Mouse (Mus musculus) heart, postnatal 4 days (tissue): ENCODE measurements at regions not wholly inside any gene's neighbourhood (a gene's known extent, or its start where the extent isn't known, plus 50 kb on each side); places are given as distances from the start of the nearest gene placed in this dataset.

Source experiments
- DNase-seq: peaks from one replicate; pipeline ENCODE4 v3.0.0; 2021
- microRNA-seq, 2 experiments: library from miRNA; unstranded; fragments of <30 nt; microRNA quantifications; one replicate each; pipeline ENCODE4 v1.2.0; 2021 to 2022

DNA sequence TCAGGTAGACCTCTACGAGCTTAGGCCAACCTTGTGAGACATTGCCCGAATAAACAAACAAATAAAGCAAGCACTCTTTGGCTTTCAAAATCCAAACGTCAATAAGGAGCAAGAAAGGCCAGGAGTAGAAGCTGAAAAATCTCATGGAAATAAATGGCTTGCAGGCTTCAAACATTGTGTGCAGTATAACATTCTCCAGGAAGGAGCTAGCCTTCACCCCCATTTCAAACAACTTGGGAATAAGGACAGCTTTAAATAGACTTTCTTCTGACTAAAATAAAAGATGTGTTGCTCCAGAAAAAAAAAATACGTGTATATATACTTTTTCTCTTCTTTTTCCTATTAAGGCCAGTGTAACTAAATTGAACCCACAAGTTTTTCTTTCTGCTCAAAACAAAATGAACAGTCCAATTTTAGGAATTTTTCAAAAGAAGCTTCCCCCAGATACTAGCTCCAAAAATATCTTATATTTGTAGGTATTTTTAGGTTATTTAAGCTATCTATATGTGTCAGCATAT, 196.2 kb upstream of the Arpp21 start:
- no peak for DNase-seq

DNA sequence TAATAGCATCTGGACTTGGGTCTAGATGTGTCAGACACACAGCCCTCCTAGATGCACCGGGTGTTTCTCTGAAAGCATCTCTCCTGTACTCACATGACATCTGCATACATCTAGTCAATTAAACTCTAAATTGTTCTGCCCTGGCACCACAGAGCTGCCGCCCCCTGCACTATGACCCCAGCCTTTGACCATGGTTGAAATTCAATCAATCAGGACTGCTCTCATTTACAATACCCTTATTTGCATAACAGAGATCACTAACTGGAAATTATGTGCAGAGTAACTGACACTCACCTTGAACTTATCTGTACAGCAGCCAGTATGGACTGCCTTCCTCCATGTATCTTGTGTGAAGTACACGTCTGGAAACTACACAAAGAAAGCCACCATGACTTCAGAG, 193.5 kb upstream of the Arpp21 start:
- DNase-seq: no peak

DNA sequence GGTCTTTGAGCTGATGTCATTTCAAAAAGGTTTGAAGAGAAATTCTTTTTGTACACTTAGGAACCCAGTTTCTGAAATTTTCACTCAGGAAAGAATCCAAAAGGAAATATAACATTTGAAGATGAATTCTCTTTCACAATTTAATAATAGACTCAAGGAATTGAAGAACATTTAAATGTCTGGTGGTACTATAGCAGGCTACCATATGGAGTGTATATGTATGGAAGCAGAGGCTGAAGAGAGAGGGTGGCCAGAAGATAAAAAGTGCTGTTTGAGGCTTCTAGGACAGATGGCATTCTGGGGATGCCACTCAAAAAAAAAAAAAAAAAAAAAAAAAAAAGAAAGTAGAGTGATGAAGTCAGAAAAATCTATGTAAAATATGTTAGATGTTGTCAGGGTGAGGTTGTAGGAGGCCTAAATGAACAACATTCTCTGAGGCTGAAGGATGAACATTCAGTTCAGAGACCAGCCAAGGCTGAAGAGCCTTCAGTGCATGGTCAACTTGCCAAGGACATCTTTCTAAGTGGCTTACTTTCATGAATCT, 170.1 kb upstream of the Arpp21 start:
- DNase-seq: no peak

DNA sequence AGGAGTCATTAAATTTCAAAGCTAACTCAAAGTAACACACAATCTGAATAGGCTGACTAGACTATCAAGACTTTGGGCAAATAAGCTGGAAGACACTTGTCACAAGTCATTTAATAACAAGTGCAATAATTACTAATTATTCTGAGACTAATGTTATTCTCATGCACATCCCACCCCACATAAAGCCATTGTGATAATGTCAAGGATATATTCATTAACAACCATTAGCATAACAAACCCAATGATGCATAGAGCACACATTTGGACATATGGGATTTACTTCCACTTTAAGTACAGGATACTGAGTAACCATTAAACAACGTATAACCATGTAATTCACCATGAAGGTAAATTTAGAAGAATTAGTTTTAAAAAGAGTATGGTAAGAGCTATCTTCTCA, 135.0 kb upstream of the Arpp21 start:
- no peak for DNase-seq

DNA sequence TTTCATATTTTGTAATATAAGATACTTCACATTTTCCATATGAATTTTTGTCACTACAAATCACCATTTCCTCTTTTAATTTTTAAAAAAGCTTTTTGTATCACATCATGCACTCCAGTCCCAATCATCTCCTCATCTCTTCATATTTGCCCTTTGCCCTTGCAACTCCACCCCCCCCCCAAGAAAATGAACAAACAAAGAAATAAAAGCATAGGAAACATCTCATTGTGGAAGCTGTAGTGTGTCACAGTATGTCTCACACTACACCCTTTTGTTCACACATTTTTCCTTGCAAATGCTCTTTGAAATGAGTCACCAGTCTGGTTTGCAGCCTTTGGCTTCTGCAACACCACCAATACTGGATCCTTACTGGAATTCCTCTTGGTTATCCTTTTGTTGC, 131.6 kb upstream of the Arpp21 start:
- DNase-seq: no peak

DNA sequence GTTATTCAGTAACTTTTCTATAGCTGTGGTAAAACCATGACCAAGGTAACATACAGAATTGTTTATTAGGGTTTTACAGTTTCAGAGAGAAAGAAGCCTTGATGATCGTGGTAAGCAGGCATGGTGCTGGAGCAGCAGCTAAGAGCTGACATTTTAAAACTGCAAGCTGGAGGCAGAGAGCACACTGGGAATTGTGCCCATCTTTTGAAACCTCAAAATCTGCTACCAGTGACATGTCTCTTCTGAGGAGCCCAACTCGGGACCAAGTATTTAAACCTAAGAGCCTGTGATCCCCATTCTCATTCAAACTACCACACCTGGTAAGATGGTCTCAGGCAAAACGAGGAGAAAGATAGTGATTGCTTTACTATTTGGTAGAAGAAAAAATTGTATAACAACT, 125.6 kb upstream of the Arpp21 start:
- DNase-seq: no peak

DNA sequence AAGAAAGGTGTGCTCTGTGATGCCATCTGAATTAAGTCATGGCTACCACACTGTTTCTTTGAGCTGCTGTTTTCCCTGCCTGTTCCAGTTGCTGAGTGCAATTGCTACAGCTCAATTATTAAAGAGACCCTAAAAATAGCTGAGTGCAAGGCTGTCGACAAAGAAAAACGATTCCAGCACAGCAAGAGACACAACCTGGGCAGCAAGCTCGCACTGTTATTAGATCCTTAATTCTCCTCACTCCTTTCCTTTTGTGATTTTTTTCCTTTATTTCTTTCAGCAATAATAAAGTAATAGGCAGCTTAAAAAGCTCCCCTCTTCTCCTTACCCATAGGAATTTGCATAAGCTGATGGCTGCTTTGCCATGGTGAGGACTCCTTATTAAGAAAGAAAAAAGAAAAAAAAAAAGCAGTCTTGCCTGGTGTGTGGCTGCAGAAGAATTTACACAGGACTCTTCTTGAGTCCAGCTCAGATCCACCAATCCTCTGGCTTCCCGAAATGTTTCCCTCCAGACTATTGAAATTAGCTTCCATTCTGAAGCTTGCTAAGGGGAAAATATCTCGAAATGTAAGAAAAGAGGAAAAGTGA, 123.1 kb upstream of the Arpp21 start:
- no peak for DNase-seq

DNA sequence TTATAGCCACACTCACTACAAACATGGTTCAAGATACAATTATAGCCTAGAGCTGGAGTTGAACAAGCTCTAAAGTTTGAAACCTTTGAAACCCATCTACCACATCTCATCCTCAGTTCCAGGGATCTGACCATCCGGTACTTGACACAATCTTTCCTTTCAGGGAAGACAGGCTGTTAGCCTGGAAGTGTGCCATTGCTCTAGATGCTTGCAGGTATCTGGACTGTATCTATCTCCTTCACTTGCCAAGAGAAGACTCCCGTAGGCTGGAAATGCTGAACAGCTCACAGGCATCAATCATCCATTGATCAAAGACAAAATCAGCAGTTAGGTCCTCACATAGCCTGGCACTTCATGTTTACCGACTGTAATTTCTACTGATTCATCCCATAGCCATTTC, 117.5 kb upstream of the Arpp21 start:
- no peak for DNase-seq

DNA sequence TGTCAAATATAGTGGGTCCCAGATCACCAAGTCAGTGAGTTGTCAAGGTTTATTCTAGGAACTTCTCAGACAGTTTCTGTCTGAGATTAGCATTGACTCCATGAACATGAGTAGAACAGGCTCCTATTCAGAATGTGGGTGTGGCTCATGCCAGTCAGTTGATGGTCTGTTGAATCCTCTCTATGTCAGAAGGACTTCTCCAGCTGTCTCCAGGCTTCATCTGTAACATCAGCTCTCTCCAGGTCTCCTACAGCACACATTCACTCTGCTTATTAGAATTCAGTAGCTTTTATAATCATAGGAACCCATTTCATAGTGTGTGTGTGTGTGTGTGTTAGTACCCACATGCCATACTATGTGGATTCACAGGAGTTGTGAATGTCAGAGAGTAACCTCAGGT, 113.2 kb upstream of the Arpp21 start:
- no peak for DNase-seq

DNA sequence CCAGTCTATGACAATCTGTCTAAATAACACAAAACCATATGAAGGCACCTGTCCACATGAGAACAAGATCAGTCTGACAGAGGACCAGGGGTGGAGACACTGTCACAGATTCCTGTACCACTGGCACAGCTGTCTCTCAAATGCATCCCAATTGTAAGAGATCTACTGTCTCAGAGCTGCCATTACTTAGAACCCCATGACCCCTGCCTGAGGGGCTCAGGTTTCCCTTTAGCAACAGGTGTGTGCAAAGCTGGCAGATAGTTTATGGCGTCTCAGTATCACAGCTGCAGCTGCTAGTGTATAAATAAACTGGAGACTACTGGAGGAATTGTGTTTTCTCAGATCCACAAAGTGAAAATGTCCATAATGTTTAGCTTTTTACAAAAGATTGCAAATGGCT, 109.1 kb upstream of the Arpp21 start:
- no peak for DNase-seq

DNA sequence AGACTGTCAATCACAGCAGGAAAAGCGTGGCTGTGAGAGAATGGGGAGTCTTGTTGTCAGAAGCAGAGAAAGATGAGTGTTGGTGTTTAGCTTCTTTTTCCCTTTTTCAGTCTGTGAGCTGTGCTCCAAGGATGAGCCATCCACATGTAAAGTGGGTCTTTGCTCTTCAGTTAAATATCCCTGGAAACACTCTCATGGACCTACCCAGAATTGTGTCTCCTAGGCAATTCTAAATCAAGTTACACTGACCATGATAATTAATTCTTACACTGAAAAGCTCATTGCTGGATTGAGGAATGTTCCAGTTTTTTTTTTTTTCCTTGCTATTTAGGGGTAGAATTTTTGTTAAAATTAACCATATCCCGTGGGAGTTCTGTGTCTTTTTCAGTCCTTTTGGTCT, 104.6 kb upstream of the Arpp21 start:
- no peak for DNase-seq

DNA sequence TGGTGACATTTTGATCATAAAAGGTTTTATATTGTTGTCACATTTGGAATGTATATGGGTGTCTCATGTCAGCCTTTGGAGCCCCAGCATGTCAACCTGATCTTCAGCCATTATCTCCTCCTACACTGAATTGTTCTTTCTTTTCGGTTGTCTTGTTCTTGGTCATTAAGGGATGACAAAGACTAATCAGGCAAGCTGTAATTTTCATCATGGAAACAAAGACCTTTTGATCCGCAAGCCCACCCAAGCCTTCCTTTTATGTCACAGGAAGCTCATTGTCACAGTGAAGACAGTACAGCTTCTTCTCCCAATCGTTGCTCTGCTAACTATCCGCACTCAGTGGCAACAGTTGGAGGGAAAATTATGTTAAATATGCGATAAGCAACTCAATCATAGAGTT, 84.3 kb upstream of the Arpp21 start:
- DNase-seq: no peak

DNA sequence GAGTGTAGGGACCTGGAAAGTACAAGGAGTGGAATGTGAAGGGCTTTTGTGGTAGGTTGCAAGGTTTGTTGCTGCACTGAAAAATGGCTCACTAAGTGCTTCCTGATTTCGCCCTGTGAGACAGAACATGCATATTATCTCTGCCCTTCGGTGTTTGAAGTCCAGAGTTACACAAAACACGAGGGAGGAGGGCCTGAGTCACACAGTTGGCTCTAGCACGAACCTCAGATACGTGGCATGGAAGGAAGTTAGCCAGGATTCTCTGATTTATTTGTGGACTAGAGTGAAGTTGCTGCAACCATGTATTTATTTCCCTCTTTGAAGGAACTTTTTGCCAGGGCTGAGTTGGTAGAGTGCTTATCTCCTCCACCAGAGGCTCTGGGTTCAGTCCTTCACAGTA, 73.2 kb upstream of the Arpp21 start:
- no peak for DNase-seq

DNA sequence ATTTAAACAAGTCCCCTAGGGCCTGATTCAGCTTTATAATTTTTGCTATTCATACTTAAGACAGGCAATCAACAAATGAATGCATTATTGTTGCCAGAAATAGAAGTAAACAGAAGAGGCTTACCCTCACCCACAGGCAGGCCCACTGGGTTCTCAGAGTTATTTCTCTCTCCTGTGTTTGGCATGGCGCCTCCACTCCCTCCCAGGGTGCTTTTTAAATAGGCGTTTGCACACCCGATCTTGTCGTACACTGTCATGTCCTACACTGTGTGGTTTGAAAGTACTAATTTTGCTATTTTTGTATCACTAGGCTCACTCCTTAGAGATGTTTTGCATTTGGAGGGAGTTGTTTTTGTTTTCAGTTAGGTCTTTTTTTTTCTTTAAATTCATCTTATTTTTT, 72.1 kb upstream of the Arpp21 start:
- DNase-seq: peak; percentile 4

DNA sequence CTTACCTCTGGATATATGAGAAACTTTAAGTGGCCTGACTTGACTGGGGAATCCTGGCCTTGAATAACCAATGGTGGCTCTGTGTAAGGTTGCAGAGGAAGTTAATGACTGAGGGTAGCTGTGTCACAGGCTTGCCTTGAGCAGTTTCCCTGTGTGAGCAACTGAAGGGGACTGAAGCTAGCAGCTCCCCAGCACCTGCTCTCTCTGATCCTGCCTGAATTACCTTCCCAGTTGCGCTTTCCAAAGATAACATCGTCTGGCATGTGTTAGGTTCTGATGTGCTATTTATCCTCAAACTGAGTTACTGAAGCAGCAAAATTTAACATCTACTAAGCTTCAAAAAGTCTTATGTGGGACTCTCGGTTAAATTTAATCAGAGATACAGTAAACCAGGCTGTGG, 56.1 kb upstream of the Arpp21 start:
- no peak for DNase-seq

Small RNA genes lying in the stretch of these regions (microRNA-seq; reads per million reads assigned to microRNA genes)
- 0 reads per million in 2 experiments for gene Gm27847
